Mouse (Mus musculus): ENCODE results near the gene Dpp9. TPM values are rescaled to one million over a fixed set of nuclear protein-coding genes. Genes with fewer than 3 reads are reported as not detected.

The Dpp9 gene
- polyA plus RNA-seq, 1 experiment from 2014 or later, result 32.6 TPM

GRCm38 (mm10) chr17:56175416-56175815 lies 43.3 kb downstream of the Dpp9 start:
- H3K9ac ChIP-seq (ENCODE audit: low read length), result no peak overlapping the region
- no peak for ATAC-seq (ENCODE audit: insufficient read depth, low FRiP score)
- no peak overlapping the region for H3K4me2 ChIP-seq (ENCODE audit: low read depth, low read length)
- 92% methylated on average over 3 of the region's 3 CpGs for WGBS
- H3K36me3 ChIP-seq (ENCODE audit: control insufficient read depth, insufficient read depth, low read length), result peaks cover 18% of the 10 kb centered on the region
- no peak overlapping the region for H3K4me3 ChIP-seq (replicated peaks; ENCODE audit: low read length)
- no peaks in the 10 kb centered on the region for H3K4me1 ChIP-seq (ENCODE audit: control insufficient read depth, insufficient read depth, low read length)
- H3K27ac ChIP-seq (ENCODE audit: low read length), result no peak overlapping the region
- no peaks in the 10 kb centered on the region for H3K27me3 ChIP-seq (ENCODE audit: control insufficient read depth, insufficient read depth, low read length)
- no peaks in the 10 kb centered on the region for H3K9me3 ChIP-seq (replicated peaks; ENCODE audit: control insufficient read depth, low read length)

GRCm38 (mm10) chr17:56173401-56174046 lies 45.2 kb downstream of the Dpp9 start:
- Histone ChIP-seq H3K36me3 (ENCODE audit: control insufficient read depth, insufficient read depth, low read length) (peaks cover 18% of the 10 kb centered on the region), H3K9ac (ENCODE audit: low read length) (no peak overlapping the region), H3K4me1 (ENCODE audit: control insufficient read depth, insufficient read depth, low read length) (no peaks in the 10 kb centered on the region), H3K27ac (ENCODE audit: low read length) (no peak overlapping the region), H3K9me3 (replicated peaks; ENCODE audit: control insufficient read depth, low read length) (no peaks in the 10 kb centered on the region), H3K4me3 (replicated peaks; ENCODE audit: low read length) (no peak overlapping the region), H3K4me2 (ENCODE audit: low read depth, low read length) (no peak overlapping the region), H3K27me3 (ENCODE audit: control insufficient read depth, insufficient read depth, low read length) (no peaks in the 10 kb centered on the region)
- 57% methylated on average over 10 of the region's 10 CpGs for WGBS
- no peak for ATAC-seq (ENCODE audit: insufficient read depth, low FRiP score)

GRCm38 (mm10) chr17:56171881-56172280 lies 46.8 kb downstream of the Dpp9 start:
- Histone ChIP-seq H3K27me3 (ENCODE audit: control insufficient read depth, insufficient read depth, low read length) (no peaks in the 10 kb centered on the region), H3K4me3 (replicated peaks; ENCODE audit: low read length) (no peak overlapping the region), H3K4me2 (ENCODE audit: low read depth, low read length) (no peak overlapping the region), H3K9me3 (replicated peaks; ENCODE audit: control insufficient read depth, low read length) (no peaks in the 10 kb centered on the region), H3K27ac (ENCODE audit: low read length) (no peak overlapping the region), H3K36me3 (ENCODE audit: control insufficient read depth, insufficient read depth, low read length) (peaks cover 8% of the 10 kb centered on the region; the same call in 1 of the 2 replicates), H3K9ac (ENCODE audit: low read length) (no peak overlapping the region), H3K4me1 (ENCODE audit: control insufficient read depth, insufficient read depth, low read length) (no peaks in the 10 kb centered on the region)
- WGBS, result 89% methylated on average over 17 of the region's 17 CpGs
- no peak for ATAC-seq (ENCODE audit: insufficient read depth, low FRiP score)

GRCm38 (mm10) chr17:56171456-56171855 lies 47.2 kb downstream of the Dpp9 start:
- Histone ChIP-seq H3K4me3 (replicated peaks; ENCODE audit: low read length) (no peak overlapping the region), H3K4me1 (ENCODE audit: control insufficient read depth, insufficient read depth, low read length) (no peaks in the 10 kb centered on the region), H3K9ac (ENCODE audit: low read length) (no peak overlapping the region), H3K27ac (ENCODE audit: low read length) (no peak overlapping the region), H3K9me3 (replicated peaks; ENCODE audit: control insufficient read depth, low read length) (no peaks in the 10 kb centered on the region), H3K27me3 (ENCODE audit: control insufficient read depth, insufficient read depth, low read length) (no peaks in the 10 kb centered on the region), H3K36me3 (ENCODE audit: control insufficient read depth, insufficient read depth, low read length) (peaks cover 4% of the 10 kb centered on the region; the same call in 1 of the 2 replicates), H3K4me2 (ENCODE audit: low read depth, low read length) (no peak overlapping the region)
- ATAC-seq (ENCODE audit: insufficient read depth, low FRiP score), result no peak
- WGBS, result 73% methylated on average over 9 of the region's 9 CpGs

- Histone ChIP-seq H3K4me3 (replicated peaks; ENCODE audit: low read length) (no peak overlapping the region), H3K36me3 (ENCODE audit: control insufficient read depth, insufficient read depth, low read length) (0 out of 2 replicates have a peak, but pooled peaks cover 4% of the 10 kb centered on the region), H3K9ac (ENCODE audit: low read length) (no peak overlapping the region), H3K27me3 (ENCODE audit: control insufficient read depth, insufficient read depth, low read length) (no peaks in the 10 kb centered on the region), H3K4me1 (ENCODE audit: control insufficient read depth, insufficient read depth, low read length) (no peaks in the 10 kb centered on the region), H3K4me2 (ENCODE audit: low read depth, low read length) (no peak overlapping the region), H3K9me3 (replicated peaks; ENCODE audit: control insufficient read depth, low read length) (no peaks in the 10 kb centered on the region), H3K27ac (ENCODE audit: low read length) (peak overlapping the region; percentile 56; the same call in 1 of the 2 replicates)
- peak; percentile 7; the same call in 1 of the 2 replicates for ATAC-seq (ENCODE audit: insufficient read depth, low FRiP score)
- 61% methylated on average over 10 of the region's 10 CpGs for WGBS
Measured at GRCm38 (mm10) chr17:56170636-56171035, 48.1 kb downstream of the Dpp9 start.

- H3K4me2 ChIP-seq (ENCODE audit: low read depth, low read length), result no peak overlapping the region
Measured at GRCm38 (mm10) chr17:56169830-56170229, 48.9 kb downstream of the Dpp9 start.

GRCm38 (mm10) chr17:56165671-56166070 lies 53.0 kb downstream of the Dpp9 start:
- peaks cover 22% of the 10 kb centered on the region for H3K4me1 ChIP-seq (ENCODE audit: control insufficient read depth, insufficient read depth, low read length)
- WGBS, result 46% methylated on average over 11 of the region's 11 CpGs
- no peak overlapping the region for H3K4me2 ChIP-seq (ENCODE audit: low read depth, low read length)
- no peaks in the 10 kb centered on the region for H3K36me3 ChIP-seq (ENCODE audit: control insufficient read depth, insufficient read depth, low read length)
- no peak for ATAC-seq (ENCODE audit: insufficient read depth, low FRiP score)
- no peaks in the 10 kb centered on the region for H3K9me3 ChIP-seq (replicated peaks; ENCODE audit: control insufficient read depth, low read length)
- no peaks in the 10 kb centered on the region for H3K27me3 ChIP-seq (ENCODE audit: control insufficient read depth, insufficient read depth, low read length)
- no peak overlapping the region for H3K27ac ChIP-seq (ENCODE audit: low read length)
- H3K4me3 ChIP-seq (replicated peaks; ENCODE audit: low read length), result no peak overlapping the region
- no peak overlapping the region for H3K9ac ChIP-seq (ENCODE audit: low read length)

More at GRCm38 (mm10) chr17:56169830-56170229, 48.9 kb downstream of the Dpp9 start:
- ATAC-seq (ENCODE audit: insufficient read depth, low FRiP score), result peak; percentile 68; the same call in 1 of the 2 replicates
- no peaks in the 10 kb centered on the region for H3K27me3 ChIP-seq (ENCODE audit: control insufficient read depth, insufficient read depth, low read length)
- no peak overlapping the region for H3K9ac ChIP-seq (ENCODE audit: low read length)
- H3K9me3 ChIP-seq (replicated peaks; ENCODE audit: control insufficient read depth, low read length), result no peaks in the 10 kb centered on the region
- H3K4me1 ChIP-seq (ENCODE audit: control insufficient read depth, insufficient read depth, low read length), result peaks cover 4% of the 10 kb centered on the region; the same call in 1 of the 2 replicates
- no peak overlapping the region for H3K4me3 ChIP-seq (replicated peaks; ENCODE audit: low read length)
- H3K36me3 ChIP-seq (ENCODE audit: control insufficient read depth, insufficient read depth, low read length), result 0 out of 2 replicates have a peak, but pooled peaks cover 3% of the 10 kb centered on the region
- 64% methylated on average over 6 of the region's 6 CpGs for WGBS
- no peak overlapping the region for H3K27ac ChIP-seq (ENCODE audit: low read length)

- WGBS, result 81% methylated on average over 3 of the region's 3 CpGs
- H3K9ac ChIP-seq (ENCODE audit: low read length), result no peak overlapping the region
- H3K27ac ChIP-seq (ENCODE audit: low read length), result no peak overlapping the region
- H3K36me3 ChIP-seq (ENCODE audit: control insufficient read depth, insufficient read depth, low read length), result no peaks in the 10 kb centered on the region
- peaks cover 22% of the 10 kb centered on the region for H3K4me1 ChIP-seq (ENCODE audit: control insufficient read depth, insufficient read depth, low read length)
- no peak overlapping the region for H3K4me3 ChIP-seq (replicated peaks; ENCODE audit: low read length)
- no peaks in the 10 kb centered on the region for H3K9me3 ChIP-seq (replicated peaks; ENCODE audit: control insufficient read depth, low read length)
- ATAC-seq (ENCODE audit: insufficient read depth, low FRiP score), result no peak
- H3K4me2 ChIP-seq (ENCODE audit: low read depth, low read length), result 0 out of 2 replicates have a peak overlapping the region, but pooled peaks have one; percentile 63
- 0 out of 2 replicates have a peak, but pooled peaks cover 2% of the 10 kb centered on the region for H3K27me3 ChIP-seq (ENCODE audit: control insufficient read depth, insufficient read depth, low read length)
Measured at GRCm38 (mm10) chr17:56164510-56164909, 54.2 kb downstream of the Dpp9 start.

GRCm38 (mm10) chr17:56163523-56164102 lies 55.1 kb downstream of the Dpp9 start:
- 0 out of 2 replicates have a peak, but pooled peaks cover 2% of the 10 kb centered on the region for H3K27me3 ChIP-seq (ENCODE audit: control insufficient read depth, insufficient read depth, low read length)
- H3K36me3 ChIP-seq (ENCODE audit: control insufficient read depth, insufficient read depth, low read length), result no peaks in the 10 kb centered on the region
- WGBS, result 58% methylated on average over 6 of the region's 6 CpGs
- peak overlapping the region; percentile 63 for H3K4me2 ChIP-seq (ENCODE audit: low read depth, low read length)
- ATAC-seq (ENCODE audit: insufficient read depth, low FRiP score), result peak; percentile 25; the same call in 1 of the 2 replicates
- H3K9me3 ChIP-seq (replicated peaks; ENCODE audit: control insufficient read depth, low read length), result no peaks in the 10 kb centered on the region
- H3K4me1 ChIP-seq (ENCODE audit: control insufficient read depth, insufficient read depth, low read length), result peaks cover 22% of the 10 kb centered on the region
- peak overlapping the region; percentile 69; the same call in 1 of the 2 replicates for H3K9ac ChIP-seq (ENCODE audit: low read length)
- peak overlapping the region; percentile 56 for H3K27ac ChIP-seq (ENCODE audit: low read length)
- H3K4me3 ChIP-seq (replicated peaks; ENCODE audit: low read length), result peak overlapping the region; percentile 57
